Mouse (Mus musculus) left cerebral cortex, postnatal 36 days (tissue): ENCODE results near the gene Itgb3. TPM values are rescaled to one million over a fixed set of nuclear protein-coding genes. Genes with fewer than 3 reads are reported as not detected.

ENCODE experiments used
- total RNA-seq, 2 experiments: library from RNA; stranded (reverse); gene quantifications; 2 replicates each; pipeline ENCODE4 v1.2.3; 2021

Itgb3 gene
- total RNA-seq, 2 experiments from 2014 or later = 2.9 to 3.1 TPM

Other genes with a start within 250 kb of the Itgb3 start
- gene Kansl1, start 139.1 kb upstream of the Itgb3 start, total RNA-seq = 10 to 100 TPM; 69.6 to 87.1 TPM
- 10 to 100 TPM; 56.6 to 63.2 TPM for gene Cdc27, start 57.4 kb upstream of the Itgb3 start, total RNA-seq
- 10 to 100 TPM; 22.6 to 43.4 TPM for gene Myl4, start 57.3 kb upstream of the Itgb3 start, total RNA-seq
- under 1 TPM; 0.49 to 0.91 TPM for gene Gm11639, start 77.7 kb downstream of the Itgb3 start, total RNA-seq